Mouse (Mus musculus) ES-CJ7 (cell line): ENCODE measurements around the gene Galnt12.

ENCODE experiments used
- DNase-seq: peaks from one replicate; pipeline ENCODE4 v3.0.0; 2011; ENCODE audit warnings: low read depth, low spot score

Gene Galnt12

DNA sequence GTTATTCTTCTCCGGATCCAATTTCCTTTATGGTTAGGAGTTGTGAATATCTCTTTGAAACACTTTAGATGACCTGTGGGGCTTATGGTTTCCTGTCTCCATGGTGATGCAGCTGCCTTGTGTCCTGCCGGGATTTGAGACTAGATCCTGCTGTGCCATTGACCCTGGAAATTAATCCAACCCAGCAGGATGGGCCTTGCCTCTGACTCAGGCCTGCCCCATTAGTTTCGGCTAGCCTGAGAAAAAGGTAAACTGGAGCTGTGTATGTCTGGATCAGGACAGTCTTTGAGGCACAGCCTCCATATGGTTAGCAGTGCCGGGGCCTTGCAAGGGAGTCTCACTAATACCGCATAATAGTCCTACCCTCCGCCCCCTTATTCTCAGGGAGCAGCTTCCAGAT is 1.9 kb downstream of the Galnt12 start:
- DNase-seq: peak; percentile 24

DNA sequence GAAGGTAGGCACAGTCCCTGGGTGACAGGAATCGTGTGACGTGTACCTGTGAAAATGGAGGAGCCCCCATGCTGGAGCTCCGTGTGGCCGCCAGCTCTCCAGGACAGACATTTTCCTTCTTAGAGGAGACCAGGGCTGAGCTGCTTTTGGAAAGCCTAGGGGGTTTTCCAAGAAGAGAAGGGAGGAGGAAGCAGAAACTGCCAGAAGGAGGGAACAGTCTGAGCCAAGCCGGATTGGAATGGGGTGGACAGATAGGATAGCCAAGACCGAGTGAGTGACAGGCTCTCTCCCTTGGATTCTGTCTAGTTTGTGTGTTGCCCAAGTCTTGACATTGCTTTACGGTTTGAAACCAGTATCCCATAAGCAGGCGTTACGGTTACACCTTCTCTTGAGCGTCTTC is 11.9 kb downstream of the Galnt12 start:
- DNase-seq: no peak

DNA sequence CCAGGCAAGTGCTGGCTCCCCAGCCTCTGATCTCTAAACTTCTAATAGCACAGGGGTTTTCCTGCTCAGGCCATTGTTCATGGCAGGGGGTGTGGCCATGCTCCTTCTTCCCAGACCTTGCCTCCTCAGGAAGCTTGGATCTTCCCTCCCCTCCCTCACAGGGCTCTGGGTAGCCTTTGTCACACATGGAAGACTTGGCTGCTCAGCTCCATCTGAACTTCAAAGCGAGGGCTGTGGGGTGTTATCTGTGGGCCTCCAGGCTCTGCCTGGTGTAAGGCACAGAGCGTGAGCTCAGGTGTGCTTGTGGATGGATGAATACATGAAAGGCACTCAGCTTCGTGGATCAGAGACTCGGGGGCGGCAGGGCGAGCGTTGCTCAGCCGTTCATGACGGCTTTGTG is 20.2 kb downstream of the Galnt12 start:
- peak; percentile 5 for DNase-seq

DNA sequence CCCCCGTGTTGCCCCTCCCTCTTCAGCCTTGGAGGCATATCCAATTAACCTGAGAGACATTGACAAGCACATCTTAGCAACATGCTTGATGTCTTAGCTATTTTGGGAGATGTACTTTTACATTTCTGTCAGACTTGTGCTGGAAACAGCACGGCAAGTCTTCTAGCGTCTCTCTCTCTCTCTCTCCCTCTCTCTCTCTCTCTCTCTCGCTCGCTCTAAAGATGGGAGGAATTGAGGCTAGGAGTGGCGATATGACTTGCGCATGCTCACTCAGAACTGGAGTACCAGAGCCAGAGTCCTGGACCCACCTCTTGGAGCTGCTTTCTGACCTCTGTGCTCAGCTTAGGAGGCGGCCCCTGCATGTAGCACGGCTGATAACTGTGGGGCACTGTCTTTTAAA is 20.9 kb downstream of the Galnt12 start:
- no peak for DNase-seq

DNA sequence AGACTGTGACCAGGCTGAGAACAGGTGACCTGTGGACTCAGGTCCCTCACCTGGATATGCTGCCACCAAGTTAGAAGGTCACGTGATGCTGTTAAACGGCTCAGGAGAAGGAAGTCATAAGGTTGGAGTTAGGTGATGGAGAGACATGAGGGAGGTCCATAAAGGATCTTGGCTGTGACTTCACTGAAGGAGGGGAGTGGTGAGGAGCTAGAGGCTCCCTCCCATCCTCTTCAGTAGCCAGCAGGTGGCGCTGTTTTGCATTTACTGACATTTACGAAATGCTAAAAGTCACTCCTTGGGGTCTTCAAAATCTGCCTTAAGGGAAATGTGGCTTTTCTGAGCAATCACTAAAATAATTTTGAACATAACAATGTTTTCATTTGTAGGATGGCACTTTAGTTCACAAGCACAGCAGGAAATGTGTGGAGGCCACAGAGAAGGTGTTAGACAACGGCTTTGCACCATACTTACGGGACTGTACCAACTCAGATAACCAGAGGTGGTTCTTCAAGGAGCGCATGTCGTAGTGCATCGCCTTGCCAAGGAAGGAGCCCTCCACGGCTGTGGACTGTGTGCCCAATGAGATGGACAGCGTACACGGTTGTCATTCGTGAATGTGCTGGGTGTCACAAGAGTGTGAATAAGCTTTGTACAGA is 30.5 kb downstream of the Galnt12 start:
- peak; percentile 60 for DNase-seq

DNA sequence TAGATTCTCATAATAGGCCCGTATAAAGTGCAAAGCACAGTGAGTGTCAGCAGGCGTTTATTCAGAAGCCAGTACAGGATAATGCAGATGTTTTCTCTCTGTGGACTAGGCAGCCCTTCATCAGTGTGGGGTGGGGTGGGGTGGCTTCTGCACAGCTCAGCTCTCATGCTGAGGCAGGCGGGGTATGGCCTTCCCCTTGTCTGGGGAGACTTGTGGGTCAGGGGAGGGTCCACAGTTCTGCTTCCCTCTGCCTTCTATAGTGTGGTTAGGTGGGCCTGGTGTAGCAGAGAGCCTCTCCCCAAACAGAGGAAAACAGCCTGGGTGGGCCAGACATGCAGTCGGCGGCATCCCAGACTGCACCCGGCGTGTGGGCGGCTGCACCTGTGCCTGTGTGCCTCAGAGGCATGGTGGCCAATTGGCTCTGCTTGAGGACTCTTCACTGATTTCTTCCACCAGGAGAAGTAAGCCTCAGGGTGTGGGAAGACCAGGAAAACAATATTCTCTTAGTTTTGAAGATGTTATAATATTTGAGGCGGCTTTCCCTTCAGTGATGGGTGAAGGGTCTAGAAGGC is 32.5 kb downstream of the Galnt12 start:
- DNase-seq: no peak

DNA sequence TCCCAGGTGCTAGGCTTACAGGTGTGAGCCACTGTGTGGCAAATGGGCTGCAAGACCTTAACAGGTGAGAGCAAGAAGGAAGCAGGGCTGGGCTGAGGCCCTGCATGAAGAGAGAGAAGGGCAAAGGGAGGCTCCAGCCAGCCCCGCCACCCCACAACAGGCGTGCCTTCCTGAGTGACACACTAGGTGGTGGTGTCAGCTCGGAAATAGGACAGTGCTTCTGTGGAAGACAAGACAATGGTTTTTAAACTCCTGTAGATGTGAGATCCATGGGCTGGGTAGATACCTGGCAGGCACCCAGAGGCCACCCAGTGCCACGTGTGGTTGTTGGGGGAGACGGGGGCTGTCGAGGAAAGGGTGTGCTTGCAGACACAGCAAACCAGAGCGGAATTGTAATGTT is 36.8 kb downstream of the Galnt12 start:
- peak; percentile 15 for DNase-seq

DNA sequence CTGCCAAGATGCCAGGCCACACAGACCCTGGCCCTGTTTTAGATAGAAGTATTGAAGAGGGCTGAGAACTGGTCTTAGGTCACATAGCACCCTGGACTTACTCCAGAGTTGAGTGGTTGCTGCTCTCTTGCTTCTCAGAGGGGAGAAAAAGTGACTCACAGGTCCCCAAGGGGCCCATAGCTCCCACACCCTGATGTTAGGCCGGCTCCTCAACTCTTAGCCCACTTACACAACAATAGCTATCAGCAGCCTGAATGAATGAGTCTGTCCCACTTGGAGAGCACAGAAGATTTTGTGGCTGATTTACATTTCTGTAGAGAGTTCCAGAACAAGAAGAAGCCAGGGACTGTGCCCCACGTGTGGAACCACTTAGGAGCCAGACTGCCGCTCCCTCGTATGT is 37.9 kb downstream of the Galnt12 start:
- DNase-seq: peak; percentile 76

DNA sequence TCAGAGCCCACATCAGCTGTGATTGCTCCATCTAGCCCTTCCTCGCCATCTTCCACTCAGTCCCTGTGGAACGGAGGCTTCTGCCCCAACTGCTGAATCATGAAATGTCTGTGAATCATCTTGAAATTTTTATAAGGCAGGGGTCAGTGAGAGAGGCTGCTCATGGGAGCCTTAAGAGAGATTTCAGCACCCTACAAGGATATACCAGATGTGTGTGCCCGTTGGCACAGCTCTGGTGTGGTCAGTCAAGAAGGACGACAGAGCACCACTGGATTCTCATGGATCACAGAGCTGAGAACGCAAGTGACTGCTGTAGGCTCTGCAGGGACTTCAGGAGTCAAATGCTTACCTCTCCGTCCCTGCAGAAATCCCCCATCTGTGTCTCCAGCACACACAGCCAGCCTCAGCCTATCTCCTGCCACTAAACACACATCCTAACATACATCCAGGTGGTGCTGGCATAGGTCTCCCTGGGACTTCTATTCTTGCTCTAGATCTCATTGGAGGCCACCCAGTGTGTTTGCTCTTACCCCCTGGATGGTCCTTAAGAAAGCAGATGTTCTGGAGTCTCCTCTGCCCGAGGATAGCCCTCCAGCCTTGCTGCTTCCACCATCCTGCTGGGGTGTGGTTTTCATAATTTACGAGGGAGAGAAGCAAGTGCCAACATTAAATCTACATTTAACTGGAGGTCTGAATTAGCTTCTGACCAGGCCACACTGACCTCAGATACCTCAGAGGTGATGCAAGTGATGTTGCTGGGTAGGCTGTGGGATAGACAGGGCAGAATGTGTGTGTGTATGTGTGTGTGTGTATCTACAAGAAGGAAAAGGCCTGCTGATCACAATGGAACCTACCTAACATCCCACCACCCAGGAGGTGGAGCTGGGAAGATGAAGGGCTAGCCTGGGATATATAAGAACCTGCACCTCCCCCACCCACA is 38.7 kb downstream of the Galnt12 start:
- DNase-seq: no peak

DNA sequence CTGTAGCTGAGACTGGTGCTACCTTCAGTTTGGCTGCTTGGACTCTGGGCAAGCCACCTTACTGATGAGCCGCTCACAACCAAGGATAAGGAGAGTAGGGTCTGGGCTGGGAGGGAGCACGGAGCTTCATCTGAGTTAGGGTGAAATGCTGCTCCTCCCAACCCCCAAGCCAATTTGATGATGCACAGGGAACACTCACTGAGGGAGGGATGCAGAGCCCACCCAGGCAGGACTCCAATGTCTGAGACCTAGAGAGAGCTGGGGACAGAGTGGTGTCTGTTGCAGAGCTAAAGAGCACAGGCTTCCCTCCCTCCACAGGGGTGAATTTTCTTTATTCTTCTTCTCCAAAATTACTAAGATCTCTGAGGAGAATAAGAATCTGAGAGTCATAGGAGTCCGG is 40.2 kb downstream of the Galnt12 start:
- no peak for DNase-seq

DNA sequence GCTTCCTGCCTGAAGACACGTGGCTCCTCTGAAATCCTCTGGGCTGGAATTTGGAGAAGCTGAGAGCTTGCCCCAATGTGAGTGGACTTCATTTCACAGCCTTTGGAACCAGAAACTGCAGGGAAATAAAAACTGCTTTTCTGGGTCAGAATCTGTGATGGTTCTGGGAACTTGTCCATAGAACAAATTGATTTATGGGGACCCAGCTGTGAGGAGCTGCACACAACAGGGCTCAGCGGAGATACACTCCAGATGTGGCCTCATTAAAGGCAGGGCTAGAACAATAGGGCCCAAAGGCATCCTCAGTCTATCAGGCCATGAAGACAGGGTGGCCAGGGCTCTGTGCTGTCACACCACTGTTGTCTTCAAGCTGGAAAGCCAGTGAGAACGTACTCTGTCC is 40.7 kb downstream of the Galnt12 start:
- DNase-seq: no peak

DNA sequence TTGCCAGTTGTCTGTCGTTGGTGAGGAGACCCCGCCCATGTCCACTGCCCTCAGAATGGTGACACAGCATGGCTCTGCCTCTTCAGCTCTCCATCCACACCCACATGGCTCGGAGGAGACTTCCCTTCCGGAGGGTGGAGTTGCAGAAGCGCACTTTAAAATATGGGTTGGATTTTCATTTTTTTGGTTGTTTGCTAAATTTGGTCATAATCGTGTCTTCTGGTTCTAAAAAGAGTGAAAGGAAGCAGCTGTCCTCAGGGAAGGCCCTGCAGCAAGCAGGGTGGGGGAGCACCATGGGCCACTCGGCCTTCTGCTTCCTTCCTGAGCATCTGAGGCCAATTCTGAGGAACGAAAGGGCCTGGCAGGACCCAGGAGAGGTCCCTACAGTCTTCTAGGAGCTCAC is 45.0 kb downstream of the Galnt12 start:
- no peak for DNase-seq

DNA sequence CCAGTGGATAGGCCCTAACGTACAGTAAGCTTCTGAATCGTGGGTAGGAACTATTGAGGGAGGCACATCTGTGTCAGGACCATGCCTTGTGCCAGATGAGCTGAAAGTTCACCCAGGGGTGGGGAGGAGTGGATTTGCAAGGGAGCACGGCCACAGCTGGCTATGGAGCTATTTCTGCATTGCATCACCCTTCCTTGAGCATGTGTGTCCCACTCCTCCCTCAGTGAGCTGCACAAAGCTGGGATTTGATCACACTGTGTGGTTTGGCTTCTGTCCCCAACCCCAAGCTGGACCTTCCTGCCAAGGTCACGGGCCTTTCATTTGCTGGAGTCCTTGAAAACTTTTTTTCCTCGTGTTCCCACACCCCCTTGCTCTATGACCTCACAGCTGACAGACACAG is 45.8 kb downstream of the Galnt12 start:
- no peak for DNase-seq

DNA sequence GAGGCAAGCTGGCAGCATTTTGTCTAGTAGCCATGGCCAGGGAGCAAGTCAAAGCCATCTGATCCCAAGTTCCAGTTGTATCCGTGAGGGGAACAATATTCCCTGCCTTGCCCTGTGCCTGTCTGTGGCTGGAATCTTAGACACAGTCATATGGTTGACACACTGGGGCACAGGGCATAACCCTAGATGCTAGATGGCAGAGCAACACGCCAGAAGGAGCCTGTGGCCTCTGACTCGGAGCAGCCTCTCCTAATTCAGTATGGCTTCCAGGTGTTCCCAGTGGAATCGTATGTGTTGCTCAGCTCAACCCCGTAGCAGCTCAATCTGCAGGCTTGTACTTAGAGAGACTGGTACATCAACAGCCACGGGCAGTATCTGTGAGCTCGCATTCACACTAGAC is 46.7 kb downstream of the Galnt12 start:
- no peak for DNase-seq

DNA sequence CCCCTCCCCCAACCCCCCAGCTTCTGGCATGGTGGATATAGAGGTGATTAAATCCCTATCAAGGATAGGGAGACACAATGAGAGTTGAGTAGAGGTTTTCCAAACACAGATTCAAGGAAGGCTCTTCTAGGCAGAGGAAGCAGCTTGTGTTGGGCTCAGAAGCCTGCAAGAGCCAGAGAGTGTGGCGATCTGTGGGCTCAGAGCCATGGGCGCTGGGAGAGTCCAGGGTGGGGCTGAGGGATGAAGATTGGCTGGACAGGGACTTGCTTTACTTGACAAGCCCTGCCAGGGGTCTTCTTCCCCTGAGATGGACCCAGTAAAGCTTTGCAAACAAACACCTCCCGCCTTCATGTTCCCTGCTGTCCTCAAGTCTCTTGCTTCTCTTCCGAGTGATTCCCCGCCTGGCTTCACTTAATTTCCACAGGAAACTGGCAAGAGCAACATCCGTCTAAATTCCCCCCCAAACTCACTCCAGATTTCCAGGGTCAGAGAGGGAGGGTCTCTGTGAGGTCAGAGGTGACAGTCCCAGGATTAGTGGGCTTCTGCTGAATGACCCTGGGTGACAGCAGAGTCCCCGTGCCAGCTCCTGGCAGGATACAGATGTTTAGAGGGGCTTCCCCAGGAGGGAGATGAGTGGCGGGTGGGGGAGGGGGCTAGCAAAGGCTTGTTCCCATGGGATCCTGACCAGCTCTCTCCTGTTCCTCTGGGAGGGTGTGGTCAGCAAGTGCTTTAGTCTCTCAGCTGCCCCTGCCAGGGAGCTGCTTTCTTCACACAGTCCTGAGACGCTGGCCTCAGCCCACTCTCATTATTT is 47.5 kb downstream of the Galnt12 start:
- no peak for DNase-seq

DNA sequence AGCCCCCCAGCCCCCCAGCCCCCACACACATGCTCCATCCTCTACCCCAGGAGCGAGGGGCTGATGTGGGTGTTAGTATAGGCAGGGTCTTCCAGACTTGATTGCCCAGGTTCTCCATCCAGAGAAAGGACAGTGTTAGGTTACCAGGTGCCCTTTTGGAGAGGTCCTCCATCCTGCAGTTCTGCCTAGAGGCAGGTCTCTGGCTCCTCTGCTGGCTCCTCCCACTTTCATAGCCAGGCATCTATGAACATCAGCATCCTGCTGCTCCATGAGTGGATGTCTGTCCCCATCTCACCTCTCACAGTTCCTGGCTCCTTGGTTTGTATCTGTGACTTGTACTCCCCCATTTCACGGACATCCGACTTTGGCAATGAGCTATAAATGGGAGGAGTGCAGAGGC is 48.6 kb downstream of the Galnt12 start:
- no peak for DNase-seq

DNA sequence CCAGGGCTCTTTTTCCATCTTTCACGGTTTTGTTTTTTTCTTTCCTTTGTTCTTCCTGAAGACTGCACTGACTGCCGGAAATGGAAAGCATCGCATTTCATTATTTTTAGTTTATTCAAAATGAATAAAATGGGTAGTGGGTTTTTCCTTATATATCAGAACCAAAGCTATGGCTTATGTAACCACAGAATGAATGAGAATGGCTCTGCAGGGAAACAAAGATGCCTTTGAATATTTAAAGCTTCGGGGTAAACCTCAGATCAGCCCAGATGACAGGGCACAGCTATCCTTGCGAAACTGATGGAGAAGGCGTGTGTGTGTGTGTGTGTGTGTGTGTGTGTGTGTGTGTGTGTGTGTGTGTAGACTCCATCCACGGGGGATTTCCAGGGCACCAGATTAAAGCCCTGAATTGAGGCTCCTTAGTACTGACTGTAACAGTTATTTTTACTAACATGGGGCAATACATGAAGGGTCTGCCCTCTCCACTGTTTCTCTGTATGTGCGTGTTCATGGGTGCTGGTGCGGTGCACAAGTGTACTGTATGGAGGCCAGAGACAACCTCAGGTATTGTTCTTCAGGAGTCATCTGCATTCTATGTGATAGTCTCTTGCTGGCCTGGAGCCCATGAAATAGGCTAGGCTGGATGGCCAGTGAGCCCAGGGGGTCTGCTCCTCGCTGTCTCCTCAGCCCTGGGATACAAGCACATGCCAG is 49.9 kb downstream of the Galnt12 start:
- no peak for DNase-seq

DNA sequence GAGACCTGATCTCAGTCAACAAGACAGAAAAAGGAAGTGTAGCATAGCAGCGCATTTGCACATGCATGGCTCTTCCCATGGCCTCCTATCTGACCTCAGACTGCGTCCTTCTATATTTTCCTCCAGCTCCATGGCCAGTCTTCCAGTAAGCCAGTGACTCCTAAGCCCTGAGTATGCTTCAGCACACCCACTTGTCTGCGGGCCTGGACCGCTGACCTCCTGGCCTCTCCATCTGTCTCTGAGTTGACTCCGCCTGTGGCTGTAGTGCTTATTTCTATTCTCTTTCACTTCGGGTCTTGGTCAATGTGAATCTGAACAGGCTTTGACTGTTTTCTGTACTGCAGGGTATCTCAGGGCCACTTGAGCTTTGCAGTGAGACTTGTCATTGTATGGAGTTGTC is 52.1 kb downstream of the Galnt12 start:
- DNase-seq: no peak

DNA sequence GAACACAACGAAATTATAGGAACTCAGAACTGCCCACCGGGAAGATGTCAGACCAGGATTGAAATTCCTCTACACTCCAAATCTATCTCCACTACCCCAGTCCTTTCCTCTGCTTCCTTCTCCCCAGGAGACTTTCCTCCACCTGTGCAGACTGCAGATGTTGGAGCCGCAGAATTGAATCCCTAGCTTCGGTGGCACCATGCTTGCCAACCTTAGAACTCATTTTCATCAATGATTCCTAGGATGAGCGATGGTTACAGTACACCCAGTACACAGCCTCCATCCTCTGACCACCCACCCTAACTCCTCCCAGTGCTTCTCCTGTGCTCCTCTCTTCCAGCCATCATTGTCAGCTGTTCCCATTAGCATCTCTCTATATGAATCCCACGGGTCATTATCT is 53.6 kb downstream of the Galnt12 start:
- no peak for DNase-seq

DNA sequence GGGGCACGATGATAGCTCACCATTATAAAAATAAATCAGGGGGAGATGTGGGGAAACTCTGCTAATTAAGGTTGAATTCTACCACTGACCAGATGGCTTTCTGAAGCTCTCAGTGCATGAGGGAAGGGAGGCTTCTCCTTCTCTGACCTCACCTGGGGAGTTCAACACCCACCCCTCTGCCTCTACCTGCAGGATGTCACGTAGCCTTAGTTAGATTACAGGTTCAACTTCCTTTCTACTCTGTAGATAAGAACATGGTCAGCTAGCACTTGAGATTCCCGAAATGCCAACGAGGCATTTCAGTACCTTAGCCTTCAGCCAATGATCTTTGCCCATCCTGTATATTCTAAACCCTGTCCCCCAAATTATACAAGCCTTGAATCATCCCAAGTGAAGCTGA is 54.9 kb downstream of the Galnt12 start:
- DNase-seq: no peak

DNA sequence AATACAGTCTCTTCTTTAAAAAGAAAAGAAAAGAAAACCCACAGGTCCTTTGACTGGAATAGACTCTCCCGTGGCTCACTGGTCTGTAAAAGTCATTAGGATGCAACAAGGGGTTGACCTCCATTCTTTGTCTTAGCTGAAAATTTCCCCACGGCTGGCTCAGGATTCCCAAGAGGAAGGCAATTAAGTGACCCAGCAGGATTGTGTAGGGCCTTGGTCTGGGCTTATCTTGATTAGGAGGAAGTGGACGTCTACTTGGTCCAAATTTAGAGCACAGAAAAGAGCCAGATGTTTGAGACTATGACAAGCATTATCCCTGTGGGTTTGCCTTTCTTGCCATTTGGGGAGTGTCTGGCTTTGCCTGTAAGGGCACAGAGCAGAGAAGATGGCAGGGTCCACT is 58.3 kb downstream of the Galnt12 start:
- DNase-seq: no peak
